Mouse (Mus musculus): ENCODE measurements at regions not wholly inside any gene's neighbourhood (a gene's known extent, or its start where the extent isn't known, plus 50 kb on each side); places are given as distances from the start of the nearest gene placed in this dataset.

- no peak for DNase-seq
These were observed 229.1 kb upstream of the G2e3 start for GRCm38 (mm10) chr12:51118781-51119180.

GRCm38 (mm10) chr12:51118021-51118694 is 229.7 kb upstream of the G2e3 start:
- DNase-seq, result no peak

- no peak for DNase-seq
These were observed 230.3 kb upstream of the G2e3 start for GRCm38 (mm10) chr12:51117436-51118020.

- DNase-seq, result no peak
These were observed 236.1 kb upstream of the G2e3 start for GRCm38 (mm10) chr12:51111811-51112210.

GRCm38 (mm10) chr12:51108044-51108443 is 239.8 kb upstream of the G2e3 start:
- DNase-seq, result no peak

GRCm38 (mm10) chr12:51103541-51104042 is 244.3 kb upstream of the G2e3 start:
- no peak for DNase-seq

GRCm38 (mm10) chr12:51101636-51102035 is 246.2 kb upstream of the G2e3 start:
- DNase-seq, result no peak

GRCm38 (mm10) chr12:51100868-51101267 is 247.0 kb upstream of the G2e3 start:
- no peak for DNase-seq

- DNase-seq, result no peak
These were observed 251.9 kb upstream of the G2e3 start for GRCm38 (mm10) chr12:51095974-51096373.

- DNase-seq, result no peak
These were observed 258.5 kb upstream of the G2e3 start for GRCm38 (mm10) chr12:51089324-51089723.

- DNase-seq, result no peak
These were observed 266.1 kb upstream of the G2e3 start for GRCm38 (mm10) chr12:51081809-51082208.

GRCm38 (mm10) chr12:51073503-51073902 is 274.4 kb upstream of the G2e3 start:
- DNase-seq, result no peak

GRCm38 (mm10) chr12:51060931-51061330 is 286.9 kb upstream of the G2e3 start:
- DNase-seq, result no peak

GRCm38 (mm10) chr12:51058569-51058968 is 289.3 kb upstream of the G2e3 start:
- no peak for DNase-seq

GRCm38 (mm10) chr12:51058104-51058503 is 289.8 kb upstream of the G2e3 start:
- no peak for DNase-seq

GRCm38 (mm10) chr12:51047116-51047515 is 300.7 kb upstream of the G2e3 start:
- DNase-seq, result no peak

- no peak for DNase-seq
These were observed 302.4 kb upstream of the G2e3 start for GRCm38 (mm10) chr12:51045437-51045836.

GRCm38 (mm10) chr12:51045020-51045419 is 302.8 kb upstream of the G2e3 start:
- no peak for DNase-seq

- DNase-seq, result no peak
These were observed 315.7 kb upstream of the G2e3 start for GRCm38 (mm10) chr12:51032193-51032592.

GRCm38 (mm10) chr12:51028601-51029174 is 319.2 kb upstream of the G2e3 start:
- no peak for DNase-seq

GRCm38 (mm10) chr12:51026046-51026445 is 321.8 kb upstream of the G2e3 start:
- DNase-seq, result no peak

GRCm38 (mm10) chr12:51025531-51025930 is 322.3 kb upstream of the G2e3 start:
- DNase-seq, result no peak

- no peak for DNase-seq
These were observed 323.7 kb upstream of the G2e3 start for GRCm38 (mm10) chr12:51024057-51024743.

GRCm38 (mm10) chr12:51018185-51018584 is 329.7 kb upstream of the G2e3 start:
- no peak for DNase-seq
